Mouse (Mus musculus) bone marrow macrophage, adult 2 months (primary cell): ENCODE measurements around the gene Hmcn2.

ENCODE experiments used
- CTCF ChIP-seq: IDR thresholded peaks from 2 replicates; pipeline ENCODE4 v1.5.1; 2012; ENCODE audit warnings: low read depth, mild to moderate bottlenecking, low read length, moderate library complexity
- POLR2A ChIP-seq: IDR thresholded peaks from 2 replicates; pipeline ENCODE4 v1.6.1; 2012; ENCODE audit warnings: mild to moderate bottlenecking, low read depth, low read length, borderline replicate concordance

- TF ChIP-seq CTCF (no peak), POLR2A (no peak)
Observed at GRCm38 (mm10) chr2:31450661-31451060, 136.4 kb downstream of the Hmcn2 start.
